Mouse (Mus musculus): Measurements from ENCODE around the gene Cyp11a1. TPM values are rescaled to one million over a fixed set of nuclear protein-coding genes. Genes with fewer than 3 reads are reported as not detected.

Gene Cyp11a1
- total and polyA plus RNA-seq, 3 experiments, result 0.06 to 0.29 TPM; not detected in 1

DNA sequence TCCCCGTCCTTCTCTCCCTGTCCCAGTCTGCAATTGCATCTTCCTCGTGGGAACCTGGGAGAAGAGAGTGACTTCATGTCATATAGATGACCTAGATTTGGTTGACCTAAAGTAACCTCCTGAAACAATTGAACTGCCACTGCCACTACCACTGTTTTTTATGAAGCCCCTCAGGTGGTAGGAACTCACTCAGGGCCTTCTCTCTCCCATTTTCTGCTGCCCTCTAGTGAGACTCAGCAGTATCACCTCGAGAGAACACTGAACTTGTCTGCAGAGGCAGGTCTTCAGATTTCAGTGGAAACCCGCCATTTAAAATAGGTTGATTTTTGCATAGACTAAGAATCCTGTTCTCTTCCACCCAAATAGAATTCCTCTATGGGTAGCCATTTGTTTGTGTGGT, 10.9 kb upstream of the Cyp11a1 start:
- TF ChIP-seq EP300 (IDR thresholded peaks at IDR 0.05; ENCODE audit: insufficient read depth, low read depth, low read length) (no peak), POLR2A (IDR thresholded peaks at IDR 0.05; ENCODE audit: insufficient read depth, low read depth, low read length) (no peak), CTCF (IDR thresholded peaks at IDR 0.05) (peak; percentile 77)
- Histone ChIP-seq H3K4me1 (ENCODE audit: control insufficient read depth, insufficient read depth, low read length) (no peaks in the 10 kb centered on the region; the same call in 1 of the 2 replicates), H3K36me3 (ENCODE audit: control insufficient read depth, insufficient read depth, low read length) (no peaks in the 10 kb centered on the region), H3K9ac (ENCODE audit: low read depth, low read length) (no peak overlapping the region), H3K4me3 (no peak overlapping the region), H3K79me2 (replicated peaks; ENCODE audit: control insufficient read depth, insufficient read depth, low read length) (no peaks in the 10 kb centered on the region), H3K27me3 (ENCODE audit: control insufficient read depth, insufficient read depth, low read length) (peaks cover 2% of the 10 kb centered on the region; the same call in 1 of the 2 replicates), H3K27ac (no peak overlapping the region)
- no peak for DNase-seq
- intact Hi-C loops (cut with DNase I), result loop anchor here (5.0 kb wide), 2 partner anchors 233 to 338 kb away; no protein-coding TSS in a partner anchor
- WGBS, result 51% methylated on average over 4 of the region's 4 CpGs

DNA sequence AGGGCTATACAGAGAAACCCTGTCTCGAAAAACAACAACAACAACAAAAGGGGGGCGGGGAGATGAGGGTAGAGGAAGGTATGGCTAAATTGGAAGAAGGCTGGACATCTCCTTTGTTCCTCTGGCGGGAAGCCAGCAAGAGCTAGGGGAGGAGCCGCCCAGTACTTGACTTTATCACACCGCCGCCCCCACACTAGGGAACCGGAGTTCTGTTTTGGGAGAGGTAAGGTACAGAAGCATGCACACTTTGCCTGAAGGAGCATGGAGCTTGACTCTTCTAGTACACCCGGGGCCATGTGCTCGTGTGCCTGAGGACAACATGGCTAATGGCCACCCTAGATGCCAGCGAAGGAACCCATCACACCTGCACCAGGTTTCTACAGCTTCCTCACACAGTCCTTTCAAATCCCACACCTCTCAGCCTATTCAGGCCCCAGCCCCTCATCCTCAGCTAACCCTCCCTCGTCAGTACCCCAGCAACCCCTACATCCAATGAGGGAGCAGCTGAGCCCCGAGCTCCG, 8.6 kb upstream of the Cyp11a1 start:
- Histone ChIP-seq H3K4me1 (ENCODE audit: control insufficient read depth, insufficient read depth, low read length) (no peaks in the 10 kb centered on the region; the same call in 1 of the 2 replicates), H3K27ac (no peak overlapping the region), H3K79me2 (replicated peaks; ENCODE audit: control insufficient read depth, insufficient read depth, low read length) (no peaks in the 10 kb centered on the region), H3K9ac (ENCODE audit: low read depth, low read length) (no peak overlapping the region), H3K27me3 (ENCODE audit: control insufficient read depth, insufficient read depth, low read length) (peaks cover 2% of the 10 kb centered on the region; the same call in 1 of the 2 replicates), H3K36me3 (ENCODE audit: control insufficient read depth, insufficient read depth, low read length) (no peaks in the 10 kb centered on the region), H3K4me3 (no peak overlapping the region)
- DNase-seq, result no peak
- 27% methylated on average over 13 of the region's 13 CpGs for WGBS
- TF ChIP-seq POLR2A (IDR thresholded peaks at IDR 0.05; ENCODE audit: insufficient read depth, low read depth, low read length), result no peak
- TF ChIP-seq EP300 (IDR thresholded peaks at IDR 0.05; ENCODE audit: insufficient read depth, low read depth, low read length), result no peak
- no peak for TF ChIP-seq CTCF (IDR thresholded peaks at IDR 0.05)
- intact Hi-C loops (cut with DNase I), result loop anchor here (1.0 to 5.0 kb wide), 4 partner anchors 62 to 340 kb away; no protein-coding TSS in a partner anchor

DNA sequence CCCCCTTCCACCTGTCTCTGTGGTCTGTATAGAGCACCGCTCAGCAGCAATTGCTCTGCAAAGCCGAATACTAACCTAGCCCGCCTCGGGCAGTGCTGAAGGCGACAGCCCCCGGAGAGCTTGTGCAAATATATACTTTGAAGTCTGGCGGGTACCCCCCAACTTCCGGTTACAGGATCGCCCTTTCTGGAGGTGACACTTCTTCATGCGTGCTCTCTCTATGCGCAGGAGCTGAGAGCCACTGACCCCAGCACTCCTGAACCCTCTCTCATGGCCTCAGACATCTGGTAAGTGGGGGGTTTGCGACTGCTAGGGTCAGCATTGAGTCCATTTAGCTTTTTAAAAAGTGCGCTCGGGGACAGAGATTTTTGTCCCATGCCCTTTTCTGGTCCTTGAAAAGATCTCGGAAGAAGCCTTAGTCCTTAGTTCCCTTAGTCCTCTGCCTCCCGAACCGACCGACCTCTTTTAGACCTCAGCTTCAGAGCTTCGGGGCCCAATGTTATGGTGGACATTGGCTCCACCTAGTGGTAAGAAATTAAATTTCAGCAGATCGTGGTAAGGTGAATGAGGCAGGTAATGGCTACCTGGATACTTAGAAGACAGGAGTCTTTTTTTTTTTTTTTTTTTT, 8.1 kb upstream of the Cyp11a1 start:
- Histone ChIP-seq H3K4me3 (no peak overlapping the region), H3K36me3 (ENCODE audit: control insufficient read depth, insufficient read depth, low read length) (no peaks in the 10 kb centered on the region), H3K27me3 (ENCODE audit: control insufficient read depth, insufficient read depth, low read length) (peaks cover 2% of the 10 kb centered on the region; the same call in 1 of the 2 replicates), H3K9ac (ENCODE audit: low read depth, low read length) (no peak overlapping the region), H3K79me2 (replicated peaks; ENCODE audit: control insufficient read depth, insufficient read depth, low read length) (no peaks in the 10 kb centered on the region), H3K4me1 (ENCODE audit: control insufficient read depth, insufficient read depth, low read length) (no peaks in the 10 kb centered on the region; the same call in 1 of the 2 replicates), H3K27ac (no peak overlapping the region)
- 4% methylated on average over 20 of the region's 20 CpGs for WGBS
- TF ChIP-seq POLR2A (IDR thresholded peaks at IDR 0.05; ENCODE audit: insufficient read depth, low read depth, low read length) (no peak), EP300 (IDR thresholded peaks at IDR 0.05; ENCODE audit: insufficient read depth, low read depth, low read length) (peak; percentile 71), CTCF (IDR thresholded peaks at IDR 0.05) (peak; percentile 80)
- peak in 1 of 2 experiments; percentile 34 for DNase-seq
- intact Hi-C loops (cut with DNase I), result loop anchor here (1.0 to 5.0 kb wide), 4 partner anchors 63 to 341 kb away; no protein-coding TSS in a partner anchor

DNA sequence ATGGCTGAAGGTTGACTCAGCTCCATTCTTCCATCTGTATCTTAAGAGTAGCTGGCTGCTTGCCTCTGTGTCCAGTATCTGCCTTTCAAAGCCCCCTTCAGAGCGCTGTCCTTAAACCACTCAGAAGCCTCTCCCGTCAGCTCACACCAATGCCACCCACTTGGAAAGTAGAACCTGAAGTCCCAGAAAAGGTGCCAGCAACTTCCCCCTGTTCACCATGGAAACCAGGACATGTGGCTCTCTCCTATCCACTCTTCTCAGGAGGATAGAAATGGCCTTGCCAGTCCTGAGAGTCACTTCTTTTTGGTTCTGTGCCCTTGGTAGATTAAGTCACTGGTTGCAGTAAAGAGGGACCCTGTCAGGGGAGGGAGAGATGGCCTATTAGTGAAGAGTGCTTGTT, 7.5 kb upstream of the Cyp11a1 start:
- no peaks in the 10 kb centered on the region; the same call in 1 of the 2 replicates for H3K4me1 ChIP-seq (ENCODE audit: control insufficient read depth, insufficient read depth, low read length)
- no peak overlapping the region for H3K4me3 ChIP-seq
- DNase-seq, result no peak
- no peak; the same call in 1 of the 2 replicates for TF ChIP-seq CTCF (IDR thresholded peaks at IDR 0.05)
- no peak for TF ChIP-seq POLR2A (IDR thresholded peaks at IDR 0.05; ENCODE audit: insufficient read depth, low read depth, low read length)
- no peak for TF ChIP-seq EP300 (IDR thresholded peaks at IDR 0.05; ENCODE audit: insufficient read depth, low read depth, low read length)
- H3K27me3 ChIP-seq (ENCODE audit: control insufficient read depth, insufficient read depth, low read length), result peaks cover 2% of the 10 kb centered on the region; the same call in 1 of the 2 replicates
- no peak overlapping the region for H3K9ac ChIP-seq (ENCODE audit: low read depth, low read length)
- H3K27ac ChIP-seq, result no peak overlapping the region
- intact Hi-C loops (cut with DNase I), result loop anchor here (1.0 to 5.0 kb wide), 4 partner anchors 63 to 341 kb away; no protein-coding TSS in a partner anchor
- WGBS, result 42% methylated on average over 2 of the region's 2 CpGs
- no peaks in the 10 kb centered on the region for H3K36me3 ChIP-seq (ENCODE audit: control insufficient read depth, insufficient read depth, low read length)
- no peaks in the 10 kb centered on the region for H3K79me2 ChIP-seq (replicated peaks; ENCODE audit: control insufficient read depth, insufficient read depth, low read length)

DNA sequence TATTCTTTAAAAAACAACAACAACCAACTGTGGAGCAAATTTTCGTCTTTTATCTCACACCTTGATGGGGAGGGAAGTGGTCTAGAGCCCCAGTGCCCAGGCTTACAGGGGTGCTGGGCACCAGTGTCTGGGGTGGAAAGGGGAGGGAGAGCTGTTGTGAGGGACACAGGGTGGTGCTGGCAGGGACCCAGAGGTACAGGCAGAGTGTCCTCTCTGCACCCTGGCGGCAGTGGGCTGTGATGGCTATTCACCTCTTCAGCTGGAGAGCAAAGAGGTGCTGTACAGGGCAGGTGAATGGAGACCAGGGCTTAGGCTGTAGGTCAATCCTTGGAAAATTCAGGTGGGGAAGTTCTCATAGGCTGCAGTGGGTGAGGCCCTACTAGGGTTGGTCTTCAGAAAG, 6.5 kb upstream of the Cyp11a1 start:
- no peak overlapping the region for H3K9ac ChIP-seq (ENCODE audit: low read depth, low read length)
- DNase-seq, result no peak
- no peaks in the 10 kb centered on the region for H3K36me3 ChIP-seq (ENCODE audit: control insufficient read depth, insufficient read depth, low read length)
- TF ChIP-seq POLR2A (IDR thresholded peaks at IDR 0.05; ENCODE audit: insufficient read depth, low read depth, low read length), result no peak
- no peak overlapping the region for H3K27ac ChIP-seq
- H3K4me3 ChIP-seq, result no peak overlapping the region
- intact Hi-C loops (cut with DNase I), result loop anchor here (5.0 kb wide), 2 partner anchors 237 to 342 kb away; no protein-coding TSS in a partner anchor
- H3K79me2 ChIP-seq (replicated peaks; ENCODE audit: control insufficient read depth, insufficient read depth, low read length), result no peaks in the 10 kb centered on the region
- WGBS, result 37% methylated on average over 2 of the region's 2 CpGs
- H3K27me3 ChIP-seq (ENCODE audit: control insufficient read depth, insufficient read depth, low read length), result peaks cover 2% of the 10 kb centered on the region; the same call in 1 of the 2 replicates
- no peaks in the 10 kb centered on the region for H3K4me1 ChIP-seq (ENCODE audit: control insufficient read depth, insufficient read depth, low read length)

DNA sequence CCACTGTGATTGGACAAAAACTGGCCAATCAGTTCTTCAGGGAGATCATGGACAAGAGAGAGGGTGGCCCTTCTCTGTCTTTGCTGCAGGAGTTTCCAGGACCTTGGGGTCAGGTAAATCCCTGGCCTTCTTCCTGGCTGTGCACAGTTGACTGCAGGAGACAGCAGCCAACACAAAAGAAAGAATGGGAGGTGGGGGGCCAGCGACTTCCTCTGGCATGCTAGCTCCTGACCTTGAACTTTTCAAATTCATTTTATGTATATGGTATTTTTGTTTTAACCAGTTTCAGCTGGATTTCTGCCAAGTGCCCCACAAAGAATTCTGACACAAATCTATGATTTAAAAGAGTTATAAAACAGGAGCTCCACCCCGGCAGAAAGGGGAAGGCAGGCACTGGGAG, 2.9 kb upstream of the Cyp11a1 start:
- 31% methylated on average over 2 of the region's 2 CpGs for WGBS

More for the DNA sequence above, 2.9 kb upstream of the Cyp11a1 start:
- Histone ChIP-seq H3K4me3 (no peak overlapping the region), H3K27me3 (ENCODE audit: control insufficient read depth, insufficient read depth, low read length) (peaks cover 2% of the 10 kb centered on the region; the same call in 1 of the 2 replicates), H3K36me3 (ENCODE audit: control insufficient read depth, insufficient read depth, low read length) (no peaks in the 10 kb centered on the region), H3K4me1 (ENCODE audit: control insufficient read depth, insufficient read depth, low read length) (no peaks in the 10 kb centered on the region), H3K79me2 (replicated peaks; ENCODE audit: control insufficient read depth, insufficient read depth, low read length) (no peaks in the 10 kb centered on the region), H3K9ac (ENCODE audit: low read depth, low read length) (no peak overlapping the region), H3K27ac (no peak overlapping the region)
- no peak for DNase-seq
- intact Hi-C loops (cut with DNase I), result no loop called here
- TF ChIP-seq POLR2A (IDR thresholded peaks at IDR 0.05; ENCODE audit: insufficient read depth, low read depth, low read length) (no peak), CTCF (IDR thresholded peaks at IDR 0.05) (no peak), EP300 (IDR thresholded peaks at IDR 0.05; ENCODE audit: insufficient read depth, low read depth, low read length) (no peak)
